Mouse (Mus musculus) hindbrain, embryonic 13.5 days (tissue): ENCODE measurements around the gene Mup22. TPM values are rescaled to one million over a fixed set of nuclear protein-coding genes. Genes with fewer than 3 reads are reported as not detected.
"Not testable (repeated sequence)": the region's sequence is repeated elsewhere in the genome, so short reads cannot be mapped to it uniquely, and the experiment has no call there.

Experiments
- ATAC-seq: fragments of 200-750 bp; cut with Nextera tagmentation; 2 replicates; pipeline ENCODE4 v1.8.0; 2017; ENCODE audit warnings: moderate TSS enrichment; ENCODE audit not compliant: low FRiP score
- H3K27ac ChIP-seq: fragments of 300-500 bp; sonication (generic); 2 replicates; pipeline ENCODE4 v1.5.1; 2015; ENCODE audit warnings: inconsistent platforms, mild to moderate bottlenecking, moderate library complexity
- H3K27me3 ChIP-seq: fragments of 300-500 bp; sonication (generic); 2 replicates; pipeline ENCODE4 v1.6.1; 2015; ENCODE audit warnings: mild to moderate bottlenecking, inconsistent platforms
- H3K36me3 ChIP-seq: fragments of 300-500 bp; sonication (generic); 2 replicates; pipeline ENCODE4 v1.6.1; 2015; ENCODE audit warnings: mild to moderate bottlenecking, inconsistent platforms
- H3K4me1 ChIP-seq: fragments of 300-500 bp; sonication (generic); replicated peaks from 2 replicates; pipeline ENCODE4 v1.6.1; 2015; ENCODE audit warnings: inconsistent platforms
- H3K4me2 ChIP-seq: fragments of 300-500 bp; sonication (generic); 2 replicates; pipeline ENCODE4 v1.6.1; 2015; ENCODE audit warnings: inconsistent platforms, mild to moderate bottlenecking, moderate library complexity
- H3K4me3 ChIP-seq: fragments of 300-500 bp; sonication (generic); 2 replicates; pipeline ENCODE4 v1.5.1; 2015; ENCODE audit warnings: mild to moderate bottlenecking, inconsistent platforms
- H3K9ac ChIP-seq: fragments of 300-500 bp; sonication (generic); 2 replicates; pipeline ENCODE4 v1.6.1; 2015; ENCODE audit warnings: mild to moderate bottlenecking, inconsistent platforms
- H3K9me3 ChIP-seq: fragments of 300-500 bp; sonication (generic); 2 replicates; pipeline ENCODE4 v1.6.1; 2016; ENCODE audit warnings: inconsistent platforms
- WGBS: fragments of 180-500 bp; shearing (Covaris S2); methylation state at CpG from one replicate; pipeline ENCODE4 v1.1.7; 2015; 5-methylcytosine and 5-hydroxymethylcytosine counted together
- polyA plus RNA-seq: library from polyadenylated mRNA; unstranded; fragments of >200 nt; fragmentation: Nextera tagmentation; extraction: Ambion mirVana; gene quantifications from 2 replicates; pipeline ENCODE4 v1.2.1, GENCODE M21; 2015

Gene Mup22
- not detected in 2 replicates for polyA plus RNA-seq

- not testable (repeated sequence) for ATAC-seq, H3K9me3 ChIP-seq, H3K9ac ChIP-seq, H3K4me3 ChIP-seq, H3K4me2 ChIP-seq, H3K4me1 ChIP-seq, H3K27me3 ChIP-seq, H3K36me3 ChIP-seq, H3K27ac ChIP-seq
- WGBS: 86% methylated on average over 2 of the region's 4 CpGs
Measured at GRCm38 (mm10) chr4:60821363-60821762, at the start of gene Mup22. Mup22 (minus strand) TSS chr4:60821463.

DNA sequence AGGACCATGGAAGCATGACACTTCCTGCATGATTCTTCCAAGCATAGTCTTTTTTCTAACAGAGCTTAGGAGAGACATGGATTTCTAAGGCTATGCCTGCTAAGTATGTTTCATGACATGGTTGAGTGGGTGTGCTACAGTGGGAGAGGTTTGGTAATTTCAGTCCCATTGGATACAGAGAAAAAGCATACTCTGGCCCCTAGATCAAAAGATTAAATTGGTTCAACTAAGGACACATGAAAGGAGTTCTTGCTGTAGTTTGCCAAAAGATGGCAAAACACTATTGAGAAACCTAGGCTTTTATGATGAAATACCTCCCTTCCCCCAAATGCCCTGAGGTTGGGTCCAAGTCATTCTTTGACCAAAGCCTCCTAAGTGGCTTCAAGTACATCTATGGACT, 19.6 kb upstream of the Mup22 start:
- not testable (repeated sequence) for H3K27me3 ChIP-seq, H3K36me3 ChIP-seq, H3K4me1 ChIP-seq, ATAC-seq, H3K27ac ChIP-seq, H3K4me2 ChIP-seq, H3K9me3 ChIP-seq, H3K4me3 ChIP-seq, H3K9ac ChIP-seq

Other genes starting within 250 kb of the Mup22 start
- gene Mup10, start 239.3 kb downstream of the Mup22 start, polyA plus RNA-seq: not detected in 2 replicates
- gene Mup11, start 159.1 kb downstream of the Mup22 start, polyA plus RNA-seq: not detected in 2 replicates
- gene Mup12, start 80.1 kb downstream of the Mup22 start, polyA plus RNA-seq: not detected in 2 replicates